8 mouse cellular contexts compared by ENCODE assay signal in the genomic region with DNA sequence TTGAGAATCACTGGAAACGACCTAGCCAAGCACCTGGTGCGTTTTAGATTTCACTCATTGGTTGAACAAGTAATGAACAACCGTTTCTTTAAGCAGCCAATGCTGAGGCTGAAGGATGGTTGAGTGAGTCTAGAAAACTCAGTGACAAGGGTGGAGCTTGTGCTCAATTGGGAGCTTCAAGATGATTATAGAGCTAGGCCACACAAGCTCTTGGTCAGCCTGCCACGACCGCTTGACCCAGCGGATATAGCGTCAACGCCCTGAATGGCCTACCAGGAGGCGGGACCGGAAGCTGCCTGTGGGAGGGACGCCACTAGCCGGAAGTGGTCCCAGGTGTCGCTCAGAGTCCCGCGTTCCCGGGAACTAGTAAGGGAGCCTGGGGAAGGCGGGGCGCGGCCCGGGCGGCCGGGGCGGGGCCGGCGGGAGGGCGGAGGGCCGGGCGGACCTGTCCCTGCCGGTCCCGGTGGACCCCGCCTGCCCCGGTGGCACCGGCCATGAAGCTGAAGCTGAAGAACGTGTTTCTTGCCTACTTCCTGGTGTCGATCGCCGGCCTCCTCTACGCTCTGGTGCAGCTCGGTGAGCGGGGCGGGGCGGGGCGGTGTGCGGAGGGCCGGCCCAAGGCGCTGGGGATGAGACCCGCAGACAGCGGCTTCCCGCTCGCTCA. TPM values are rescaled to one million over a fixed set of nuclear protein-coding genes. Genes with fewer than 3 reads are reported as not detected.
DNase-seq lines count a peak whose midpoint lies in the region; ATAC-seq and TF ChIP-seq lines count a peak whose summit lies in the region.

B3gat3 (plus strand) TSS at position 302 of the 664 bp plus-strand sequence.

- peaks cover 15% of the 10 kb centered on the region for H3K4me1 ChIP-seq in bone marrow macrophage, adult 2 months (ENCODE audit: control insufficient read depth, insufficient read depth, low read length)
- H3K4me1 ChIP-seq in embryonic facial prominence, embryonic 15.5 days, result peaks cover 20% of the 10 kb centered on the region
- H3K4me1 ChIP-seq in limb, embryonic 12.5 days (replicated peaks), result peaks cover 15% of the 10 kb centered on the region
- H3K4me1 ChIP-seq in midbrain, embryonic 14.5 days (ENCODE audit: control insufficient read depth, insufficient read depth, low read length), result peaks cover 10% of the 10 kb centered on the region; the same call in 1 of the 2 replicates

- no peak for TF ChIP-seq POLR2A in bone marrow macrophage, adult 2 months (IDR thresholded peaks at IDR 0.05; ENCODE audit: borderline replicate concordance, low read depth, low read length)

- peak within 1 kb of the TSS; percentile 67 for H3K4me3 ChIP-seq in bone marrow macrophage, adult 2 months (ENCODE audit: insufficient read depth, low read length)
- peak within 1 kb of the TSS; percentile 82 for H3K4me3 ChIP-seq in embryonic facial prominence, embryonic 15.5 days (replicated peaks)
- peak within 1 kb of the TSS; percentile 84 for H3K4me3 ChIP-seq in limb, embryonic 12.5 days (replicated peaks)
- H3K4me3 ChIP-seq in midbrain, embryonic 14.5 days (replicated peaks; ENCODE audit: low read depth, low read length), result peak within 1 kb of the TSS; percentile 83

- TF ChIP-seq CTCF in bone marrow macrophage, adult 2 months (IDR thresholded peaks at IDR 0.05; ENCODE audit: low read depth, low read length), result no peak

- DNase-seq in 416B (ENCODE audit: low read depth), result peak; percentile 95
- DNase-seq in heart, adult 8-10 months (ENCODE audit: low spot score), result peak; percentile 98
- DNase-seq in kidney, adult 8-10 months, result peak; percentile 96 to 97
- DNase-seq in midbrain, embryonic 14.5 days, result peak; percentile 95
- peak; percentile 85 for DNase-seq in spleen, adult 12 weeks (ENCODE audit: low spot score)

- peak within 1 kb of the TSS; percentile 68 for H3K27ac ChIP-seq in bone marrow macrophage, adult 2 months (ENCODE audit: insufficient read depth, low read depth, low read length)
- peak within 1 kb of the TSS; percentile 94 for H3K27ac ChIP-seq in embryonic facial prominence, embryonic 15.5 days (replicated peaks)
- peak within 1 kb of the TSS; percentile 90 for H3K27ac ChIP-seq in limb, embryonic 12.5 days
- peak within 1 kb of the TSS; percentile 85 for H3K27ac ChIP-seq in midbrain, embryonic 14.5 days (replicated peaks; ENCODE audit: low read depth, low read length)

- no peaks in the 10 kb centered on the region for H3K9me3 ChIP-seq in embryonic facial prominence, embryonic 15.5 days (replicated peaks)
- H3K9me3 ChIP-seq in limb, embryonic 12.5 days, result no peaks in the 10 kb centered on the region
- H3K9me3 ChIP-seq in midbrain, embryonic 14.5 days (ENCODE audit: control insufficient read depth, low read length), result no peaks in the 10 kb centered on the region

- H3K36me3 ChIP-seq in embryonic facial prominence, embryonic 15.5 days, result peaks cover 22% of the 10 kb centered on the region
- peaks cover 39% of the 10 kb centered on the region for H3K36me3 ChIP-seq in limb, embryonic 12.5 days
- H3K36me3 ChIP-seq in midbrain, embryonic 14.5 days (ENCODE audit: control insufficient read depth, insufficient read depth, low read length), result peaks cover 29% of the 10 kb centered on the region

- H3K4me2 ChIP-seq in embryonic facial prominence, embryonic 15.5 days (replicated peaks), result peak within 1 kb of the TSS; percentile 75
- peak within 1 kb of the TSS; percentile 82 for H3K4me2 ChIP-seq in limb, embryonic 12.5 days
- peak within 1 kb of the TSS; percentile 62 for H3K4me2 ChIP-seq in midbrain, embryonic 14.5 days (ENCODE audit: low read length)

- H3K27me3 ChIP-seq in embryonic facial prominence, embryonic 15.5 days, result no peaks in the 10 kb centered on the region
- H3K27me3 ChIP-seq in limb, embryonic 12.5 days, result no peaks in the 10 kb centered on the region
- H3K27me3 ChIP-seq in midbrain, embryonic 14.5 days (ENCODE audit: control insufficient read depth, insufficient read depth, low read length), result no peaks in the 10 kb centered on the region

- peak; percentile 97 for ATAC-seq in embryonic facial prominence, embryonic 15.5 days (ENCODE audit: insufficient number of reproducible peaks, low FRiP score, low TSS enrichment, low read depth)
- ATAC-seq in limb, embryonic 12.5 days (ENCODE audit: insufficient number of reproducible peaks, insufficient read depth, low FRiP score, low TSS enrichment, low read depth), result peak; percentile 93
- ATAC-seq in midbrain, embryonic 14.5 days (ENCODE audit: low FRiP score, low TSS enrichment), result peak; percentile 96

- 1% methylated on average over 49 of the region's 50 CpGs for WGBS in embryonic facial prominence, embryonic 15.5 days
- WGBS in limb, embryonic 12.5 days, result 3% methylated on average over 42 of the region's 50 CpGs
- 2% methylated on average over 50 of the region's 50 CpGs for WGBS in midbrain, embryonic 14.5 days

- peak within 1 kb of the TSS; percentile 76 for H3K9ac ChIP-seq in embryonic facial prominence, embryonic 15.5 days
- peak within 1 kb of the TSS; percentile 75 for H3K9ac ChIP-seq in limb, embryonic 12.5 days (replicated peaks)
- H3K9ac ChIP-seq in midbrain, embryonic 14.5 days (replicated peaks; ENCODE audit: low read length), result peak within 1 kb of the TSS; percentile 80

RNA-seq across cellular contexts. Expression of gene B3gat3, which starts in this region (rescaled TPM):
- 35.5 and 40.8 TPM in 2 replicates for polyA plus RNA-seq in bone marrow macrophage, adult 2 months (2012; ENCODE audit: insufficient read depth, insufficient read length, missing spikeins)
- 51.5 and 53.3 TPM in 2 replicates for polyA plus RNA-seq in embryonic facial prominence, embryonic 15.5 days (2015; fragmentation: Nextera tagmentation; extraction: Ambion mirVana)
- total RNA-seq in heart, adult 8-10 months (2022), result 10 to 100 TPM; 39.3 to 41.5 (median 40.6) TPM
- polyA plus RNA-seq in limb, embryonic 12.5 days (2016; fragmentation: Nextera tagmentation; extraction: Ambion mirVana), result 53.5 and 53.6 TPM in 2 replicates
- 75.0 and 83.5 TPM in 2 replicates for polyA plus RNA-seq in midbrain, embryonic 14.5 days (2014; fragmentation: Nextera tagmentation; extraction: Ambion mirVana)

Comparison
In these comparisons a context has a peak if more than half of its experiments do, and no peak if none do; other contexts are left out.
1. Peak in every context shown above with its lines: DNase-seq, ATAC-seq, H3K4me3 ChIP-seq and H3K27ac ChIP-seq.